Mouse (Mus musculus): ENCODE data around the gene Prkx.

Prkx gene

DNA sequence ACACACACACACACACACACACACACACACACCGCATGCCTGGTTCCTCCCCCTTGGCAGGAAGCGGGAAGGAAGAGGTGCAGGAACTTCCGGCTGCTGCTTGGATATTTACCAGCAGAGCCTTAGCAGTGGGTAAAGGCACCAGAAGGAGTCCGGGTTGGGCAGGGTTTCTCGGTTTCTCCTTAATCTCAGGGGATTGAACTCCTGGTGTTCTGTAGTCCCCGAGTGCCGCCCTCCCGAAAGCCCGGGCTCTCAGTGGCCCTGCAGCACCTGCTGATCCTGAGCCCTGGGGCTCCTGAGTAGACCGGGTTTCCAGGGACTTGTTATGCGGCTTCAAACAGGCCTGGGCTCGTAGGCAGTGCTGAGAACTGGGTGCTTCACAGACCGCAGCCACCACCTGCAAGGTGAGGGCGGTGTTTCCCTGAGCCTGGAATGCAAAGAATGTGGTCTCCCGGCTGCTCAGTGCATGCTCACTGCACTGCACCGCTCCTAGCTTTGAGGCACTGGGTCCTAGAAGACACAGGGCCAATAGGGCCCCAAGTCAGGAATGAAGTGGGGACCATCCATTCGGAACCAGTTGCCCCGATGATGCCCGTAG is at the start of gene Prkx:
Gene Prkx (minus strand): TSS at position 41 of the 598 bp plus-strand sequence.
- peak; percentile 48 for DNase-seq (ENCODE audit: low read depth, low spot score)

- no peak for DNase-seq (ENCODE audit: low read depth, low spot score)
These were observed 16.0 kb upstream of the Prkx start for GRCm38 (mm10) chrX:77812031-77812430.

- peak; percentile 53 for DNase-seq (ENCODE audit: low read depth, low spot score)
These were observed 14.6 kb upstream of the Prkx start for GRCm38 (mm10) chrX:77810608-77811206.

DNA sequence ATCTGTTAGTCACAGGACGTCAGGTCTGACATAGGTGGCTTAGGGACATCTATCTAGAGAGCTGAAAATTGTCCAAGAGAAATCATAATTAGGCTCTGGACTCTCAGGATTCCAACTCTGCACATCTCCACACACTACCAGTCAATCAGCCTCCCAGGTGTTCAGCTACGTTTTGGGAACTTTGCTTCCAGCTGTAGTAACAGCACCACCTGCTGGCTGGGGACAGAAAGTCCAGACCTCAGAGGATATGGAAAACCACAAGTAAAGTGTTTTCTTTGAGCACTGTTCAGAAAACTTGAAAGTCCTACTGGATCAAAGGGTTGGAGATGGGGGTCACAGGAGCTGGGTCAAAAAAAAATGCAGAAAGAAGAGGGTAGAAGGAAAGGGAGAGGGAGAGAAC is 12.5 kb upstream of the Prkx start:
- peak; percentile 30 for DNase-seq (ENCODE audit: low read depth, low spot score)

- no peak for DNase-seq (ENCODE audit: low read depth, low spot score)
These were observed 6.2 kb upstream of the Prkx start for GRCm38 (mm10) chrX:77802293-77802692.

DNA sequence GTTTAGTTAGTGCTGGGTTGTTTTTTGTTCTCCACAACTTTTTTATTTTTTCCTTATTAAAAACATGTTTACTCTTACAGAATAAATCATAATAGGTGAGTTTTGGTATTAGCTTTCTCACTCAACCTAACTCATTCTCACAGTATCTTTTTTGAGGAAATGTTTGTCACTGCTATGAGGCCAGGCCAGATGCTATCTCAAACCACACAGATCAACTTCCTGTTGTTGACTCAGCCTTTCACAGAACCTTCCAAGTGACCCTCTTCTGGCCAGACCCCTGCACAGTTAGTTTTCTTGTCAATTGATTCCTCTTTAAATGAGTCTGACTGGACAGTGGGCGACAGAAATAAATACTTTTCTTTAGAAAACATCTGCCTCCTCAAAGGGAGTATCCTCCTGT is 5.5 kb upstream of the Prkx start:
- no peak for DNase-seq (ENCODE audit: low read depth, low spot score)

- DNase-seq (ENCODE audit: low read depth, low spot score), result no peak
These were observed 3.5 kb upstream of the Prkx start for GRCm38 (mm10) chrX:77799554-77799953.

- DNase-seq (ENCODE audit: low read depth, low spot score), result no peak
These were observed 1.7 kb upstream of the Prkx start for GRCm38 (mm10) chrX:77797801-77798200.

GRCm38 (mm10) chrX:77796916-77797315 is 838 bp upstream of the Prkx start:
- no peak for DNase-seq (ENCODE audit: low read depth, low spot score)

GRCm38 (mm10) chrX:77795858-77796174 is 262 bp downstream of the Prkx start:
- DNase-seq (ENCODE audit: low read depth, low spot score), result peak; percentile 87

DNA sequence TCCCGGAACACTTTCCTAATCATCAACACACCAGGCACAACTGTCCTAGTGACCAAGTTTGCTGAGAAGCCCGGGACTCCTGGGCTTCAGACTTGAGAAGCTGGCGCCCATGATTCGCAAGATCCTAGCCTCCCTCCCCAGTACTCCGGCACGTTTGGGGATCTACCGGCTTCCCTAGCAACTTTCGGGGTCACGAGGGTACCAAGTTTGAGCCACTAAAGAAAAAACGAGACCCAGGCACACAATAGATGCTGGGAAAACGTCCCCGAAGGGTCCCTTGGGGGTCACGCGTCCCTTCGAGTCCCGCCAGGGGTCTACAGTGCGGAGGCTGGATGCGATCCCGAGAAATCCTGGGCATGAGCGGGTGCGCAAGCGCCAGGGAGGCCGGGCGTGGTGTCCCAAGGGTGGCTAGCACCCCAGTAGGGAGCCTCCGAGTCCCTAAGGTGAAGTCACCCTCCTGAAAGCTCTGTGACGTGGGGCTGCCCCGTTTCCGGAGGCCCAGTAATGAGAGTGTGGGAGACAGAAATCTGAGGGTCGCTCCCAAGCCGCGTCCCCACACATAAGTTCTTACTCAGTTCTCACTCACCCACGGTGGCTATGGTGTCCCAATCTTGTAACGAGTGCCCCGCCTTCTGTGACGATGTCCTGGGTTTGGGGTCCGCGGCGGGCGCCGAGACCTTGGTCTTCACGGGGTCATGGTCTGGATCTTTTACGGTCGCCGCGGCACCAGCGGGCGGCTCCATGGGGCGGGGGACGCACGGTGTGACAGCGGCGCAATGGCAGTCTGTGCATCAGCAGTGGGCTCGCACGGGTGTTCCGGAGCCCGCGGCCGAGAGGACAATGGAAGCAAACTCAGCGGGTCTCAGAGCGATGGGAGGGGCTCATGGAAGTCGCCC is 868 bp downstream of the Prkx start:
- DNase-seq (ENCODE audit: low read depth, low spot score), result peak; percentile 14

- DNase-seq (ENCODE audit: low read depth, low spot score), result no peak
These were observed 7.4 kb downstream of the Prkx start for GRCm38 (mm10) chrX:77788675-77789074.

- no peak for DNase-seq (ENCODE audit: low read depth, low spot score)
These were observed 9.7 kb downstream of the Prkx start for GRCm38 (mm10) chrX:77786354-77786753.

- DNase-seq (ENCODE audit: low read depth, low spot score), result no peak
These were observed 18.3 kb downstream of the Prkx start for GRCm38 (mm10) chrX:77777822-77778221.

GRCm38 (mm10) chrX:77765153-77765552 is 30.9 kb downstream of the Prkx start:
- DNase-seq (ENCODE audit: low read depth, low spot score), result no peak

GRCm38 (mm10) chrX:77744260-77744659 is 51.8 kb downstream of the Prkx start:
- DNase-seq (ENCODE audit: low read depth, low spot score), result no peak

DNA sequence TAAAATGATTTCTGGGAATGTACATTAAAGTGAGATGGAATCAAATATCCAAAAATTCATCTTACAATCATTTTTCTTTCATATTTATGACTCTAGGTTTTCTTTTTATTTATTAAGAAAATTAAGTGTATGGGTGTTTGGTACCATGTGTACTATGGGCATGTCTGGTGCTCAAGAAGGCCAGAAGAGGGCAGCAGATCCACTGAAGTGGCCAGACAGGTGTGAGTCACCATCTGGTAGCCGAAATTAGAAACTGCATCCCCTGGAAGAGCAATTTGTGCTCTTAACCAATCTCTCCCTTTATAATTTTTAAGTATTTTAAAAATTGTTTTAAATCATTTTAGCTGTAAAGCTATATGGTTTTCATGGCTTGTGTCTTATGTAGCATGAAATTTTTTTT is 54.7 kb downstream of the Prkx start:
- DNase-seq (ENCODE audit: low read depth, low spot score), result peak; percentile 23

- no peak for DNase-seq (ENCODE audit: low read depth, low spot score)
These were observed 62.0 kb downstream of the Prkx start for GRCm38 (mm10) chrX:77733930-77734536.

DNA sequence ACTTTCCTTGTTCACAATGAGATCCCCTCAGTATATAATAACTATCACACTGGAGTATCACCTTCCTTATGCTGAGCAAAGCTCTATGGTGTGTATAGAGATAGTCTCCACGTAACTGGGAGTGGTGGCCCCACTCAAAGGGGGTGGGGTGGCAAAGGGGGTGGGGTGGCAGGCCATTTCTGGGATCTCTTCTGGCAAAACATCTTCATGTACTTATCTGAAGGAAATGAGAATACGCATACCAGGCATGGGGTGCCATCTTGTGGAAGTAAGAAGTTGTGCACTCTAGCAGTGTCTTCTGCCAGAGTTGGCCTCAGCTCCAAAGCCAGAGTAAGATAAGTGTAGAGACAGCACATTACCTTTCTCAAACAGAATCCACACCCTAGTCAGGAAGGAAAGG is 75.8 kb downstream of the Prkx start:
- peak; percentile 40 for DNase-seq (ENCODE audit: low read depth, low spot score)
